ENCODE assay signal across 8 mouse cellular contexts in the genomic region with DNA sequence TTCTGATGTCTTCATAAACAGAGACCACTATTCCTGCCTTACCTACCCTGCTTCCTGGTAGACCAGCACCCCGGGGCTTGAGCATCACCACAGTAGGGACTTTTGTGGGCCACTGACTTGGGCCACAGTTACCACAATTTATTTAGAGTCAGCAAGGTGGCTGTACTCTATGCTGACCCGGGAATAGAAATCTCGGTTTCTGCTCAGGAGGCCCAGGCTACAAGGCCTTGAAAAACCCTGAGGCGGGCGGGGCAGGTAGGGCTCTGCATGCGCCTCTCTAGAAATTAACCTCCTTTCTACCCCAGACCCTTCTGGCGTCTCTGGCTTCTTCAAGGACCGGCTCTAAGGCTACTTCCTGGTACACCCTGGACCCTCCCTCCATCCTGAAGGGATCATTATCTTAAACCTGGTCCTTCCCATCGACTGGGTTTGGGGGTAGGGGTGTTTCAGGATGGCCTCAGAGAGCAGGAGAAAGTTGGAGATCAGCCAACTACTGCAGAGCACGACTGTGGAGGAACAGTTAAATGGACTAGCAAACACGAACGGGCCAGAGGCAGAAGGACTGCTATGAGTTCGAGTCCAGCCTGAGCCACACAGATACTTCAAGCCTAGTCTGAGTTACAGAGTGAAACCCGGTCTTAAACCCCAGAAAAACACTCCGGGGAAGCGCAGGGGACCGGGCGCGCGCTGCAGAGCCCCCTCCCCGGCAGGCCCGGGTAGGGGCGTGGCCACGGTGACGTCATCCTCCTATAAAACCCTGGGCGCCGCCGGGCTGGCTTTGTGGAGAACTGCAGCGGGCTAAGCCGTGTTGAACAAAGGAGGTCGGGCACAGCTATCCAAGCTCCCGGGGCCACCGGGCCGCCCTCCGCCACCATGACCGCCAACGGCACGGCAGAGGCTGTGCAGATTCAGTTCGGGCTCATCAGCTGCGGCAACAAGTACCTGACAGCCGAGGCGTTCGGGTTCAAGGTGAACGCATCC. TPM values are rescaled to one million over a fixed set of nuclear protein-coding genes. Genes with fewer than 3 reads are reported as not detected.
DNase-seq lines count a peak whose midpoint lies in the region; ATAC-seq and TF ChIP-seq lines count a peak whose summit lies in the region.

Fscn1 (plus strand) TSS at position 768 of the 981 bp plus-strand sequence.

- peak within 1 kb of the TSS; percentile 94 for H3K4me2 ChIP-seq in hindbrain, embryonic 12.5 days (replicated peaks)
- peak within 1 kb of the TSS; percentile 79 for H3K4me2 ChIP-seq in lung, postnatal 0 days (replicated peaks; ENCODE audit: low read depth, low read length)

- H3K4me1 ChIP-seq in hindbrain, embryonic 12.5 days = peaks cover 26% of the 10 kb centered on the region
- H3K4me1 ChIP-seq in lung, postnatal 0 days (ENCODE audit: insufficient read depth, low read depth, low read length) = peaks cover 9% of the 10 kb centered on the region

- peak; percentile 63 for TF ChIP-seq CTCF in lung, postnatal 0 days (IDR thresholded peaks at IDR 0.05)

- H3K36me3 ChIP-seq in hindbrain, embryonic 12.5 days = no peaks in the 10 kb centered on the region
- no peaks in the 10 kb centered on the region for H3K36me3 ChIP-seq in lung, postnatal 0 days (ENCODE audit: insufficient read depth, low read length)

- 7% methylated on average over 44 of the region's 44 CpGs for WGBS in hindbrain, embryonic 12.5 days
- 10% methylated on average over 43 of the region's 44 CpGs for WGBS in lung, postnatal 0 days

- peak; percentile 90 for DNase-seq in R1 (ENCODE audit: low read depth, low spot score)
- peak; percentile 92 to 93 for DNase-seq in cerebellum, postnatal 10 days
- DNase-seq in frontal cortex, postnatal 25 days (ENCODE audit: low spot score in 2 of 2) = peak; percentile 90 to 93
- DNase-seq in layer of hippocampus, postnatal 14 days (ENCODE audit: low spot score in 2 of 2) = peak; percentile 95
- peak; percentile 87 for DNase-seq in lung, postnatal 0 days (ENCODE audit: low spot score)
- peak; percentile 94 for DNase-seq in retina, postnatal 1 day
- peak; percentile 82 for DNase-seq in urinary bladder, postnatal 10 days (ENCODE audit: low spot score)

- TF ChIP-seq EP300 in lung, postnatal 0 days (IDR thresholded peaks at IDR 0.05) = no peak

- ATAC-seq in hindbrain, embryonic 12.5 days (ENCODE audit: low FRiP score) = peak; percentile 65
- peak; percentile 60 for ATAC-seq in lung, postnatal 0 days

- H3K27ac ChIP-seq in hindbrain, embryonic 12.5 days = peak within 1 kb of the TSS; percentile 97
- peak within 1 kb of the TSS; percentile 84 for H3K27ac ChIP-seq in lung, postnatal 0 days (ENCODE audit: low read length)

- peaks cover 6% of the 10 kb centered on the region for H3K27me3 ChIP-seq in hindbrain, embryonic 12.5 days
- H3K27me3 ChIP-seq in lung, postnatal 0 days (replicated peaks; ENCODE audit: insufficient read depth, low read length) = no peaks in the 10 kb centered on the region

- H3K9ac ChIP-seq in hindbrain, embryonic 12.5 days = peak within 1 kb of the TSS; percentile 99
- H3K9ac ChIP-seq in lung, postnatal 0 days (replicated peaks; ENCODE audit: low read depth) = peak within 1 kb of the TSS; percentile 74

- H3K4me3 ChIP-seq in hindbrain, embryonic 12.5 days = peak within 1 kb of the TSS; percentile 97
- H3K4me3 ChIP-seq in lung, postnatal 0 days (ENCODE audit: low read depth, low read length) = peak within 1 kb of the TSS; percentile 63

- H3K9me3 ChIP-seq in hindbrain, embryonic 12.5 days (replicated peaks) = no peaks in the 10 kb centered on the region
- no peaks in the 10 kb centered on the region for H3K9me3 ChIP-seq in lung, postnatal 0 days (ENCODE audit: low read length)

RNA-seq across cellular contexts. Expression of gene Fscn1, which starts in this region (rescaled TPM):
- polyA plus RNA-seq in hindbrain, embryonic 12.5 days (2016; fragmentation: Nextera tagmentation; extraction: Ambion mirVana) = 699 and 764 TPM in 2 replicates
- 100 to 1,000 TPM; 304 to 311 TPM for total RNA-seq in layer of hippocampus, postnatal 14 days (2021)
- polyA plus RNA-seq in lung, postnatal 0 days (2015; fragmentation: Nextera tagmentation; extraction: Ambion mirVana) = 69.1 and 81.4 TPM in 2 replicates

Comparison
In these comparisons a context has a peak if more than half of its experiments do, and no peak if none do; other contexts are left out.
1. Peak in every context shown above with its lines: DNase-seq, ATAC-seq, H3K4me3 ChIP-seq and H3K27ac ChIP-seq.